Mouse (Mus musculus): ENCODE data around the gene Srebf1.

- TF ChIP-seq CTCF (IDR thresholded peaks at IDR 0.05; ENCODE audit: borderline replicate concordance, insufficient read depth, low read length) (no peak), POLR2A (IDR thresholded peaks at IDR 0.05; ENCODE audit: low read depth, low read length) (no peak)
Measured at GRCm38 (mm10) chr11:60165076-60165475, 57.3 kb downstream of the Srebf1 start.
